Mouse (Mus musculus): ENCODE data around the gene Clasp2. TPM values are rescaled to one million over a fixed set of nuclear protein-coding genes. Genes with fewer than 3 reads are reported as not detected.

Clasp2 gene
- total RNA-seq, 2 experiments from 2014 or later = 230 to 238 TPM

Other genes with a start within 250 kb of the Clasp2 start
- gene Pdcd6ip, start 33.2 kb upstream of the Clasp2 start, total RNA-seq (2021) = 10 to 100 TPM; 66.2 to 69.7 TPM
- gene Ubp1, start 189.5 kb downstream of the Clasp2 start, total RNA-seq (2021) = 10 to 100 TPM; 64.5 to 72.5 TPM